8 mouse cellular contexts compared by ENCODE assay signal in the genomic region with DNA sequence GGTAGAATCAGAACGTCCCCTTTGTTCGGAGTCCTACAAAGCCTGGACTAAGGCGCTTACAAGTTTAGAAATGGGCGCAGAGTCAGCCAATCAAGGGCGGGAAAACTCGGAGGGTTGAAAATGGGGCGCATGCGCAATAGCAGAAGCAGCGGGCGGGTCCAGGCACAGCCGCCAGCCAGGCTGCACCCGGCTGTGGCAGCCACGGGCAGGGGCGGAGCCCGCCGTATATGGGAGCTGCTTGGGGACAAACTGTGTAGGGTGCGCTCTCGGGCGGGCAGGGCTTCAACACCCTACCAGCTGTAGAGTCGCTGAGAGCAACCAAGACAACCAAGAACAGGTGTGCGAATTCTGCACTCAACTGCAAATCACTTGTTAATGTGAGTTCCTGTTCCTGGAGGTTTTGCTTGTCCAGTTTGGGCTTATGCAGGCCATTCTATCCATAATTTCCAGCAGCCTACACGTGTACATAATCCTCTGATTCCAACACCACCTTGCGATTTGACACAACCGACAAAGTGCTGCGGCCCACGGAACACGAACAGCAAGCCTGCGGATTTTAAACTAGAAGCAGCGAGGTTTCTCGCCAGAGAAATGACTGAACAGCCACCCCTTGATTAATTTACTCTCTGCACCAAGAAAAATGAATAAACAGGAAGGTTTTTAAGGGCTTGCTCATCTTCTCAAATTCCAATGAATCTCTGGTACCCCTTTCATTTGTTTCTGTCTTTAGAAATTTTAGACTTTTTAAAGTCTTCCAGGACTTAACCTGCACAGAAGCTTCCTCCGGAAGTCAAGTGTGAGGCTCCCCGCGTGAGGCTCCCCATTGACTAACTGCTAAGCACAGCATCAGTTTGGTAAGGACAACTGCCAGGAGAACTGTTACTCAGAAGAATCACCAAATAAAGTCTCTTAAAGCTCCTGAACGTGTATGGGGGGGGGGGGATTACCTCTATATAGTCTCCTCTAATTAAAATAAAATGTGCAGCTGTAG. TPM values are rescaled to one million over a fixed set of nuclear protein-coding genes. Genes with fewer than 3 reads are reported as not detected.
A peak's percentile ranks its signal among the peaks of the same experiment; 100 is the strongest.
DNase-seq lines count a peak whose midpoint lies in the region; ATAC-seq and TF ChIP-seq lines count a peak whose summit lies in the region.

No protein-coding gene starts in this region.

- TF ChIP-seq POLR2A in brain, embryonic 14.5 days (IDR thresholded peaks at IDR 0.05; ENCODE audit: borderline replicate concordance, extremely low read depth, insufficient read depth, insufficient read length, poor library complexity, severe bottlenecking): peak; percentile 62; the same call in 1 of the 2 replicates
- no peak for TF ChIP-seq POLR2A in liver, adult 2 months (IDR thresholded peaks at IDR 0.05; ENCODE audit: extremely low read depth, insufficient read depth, low read length)
- peak; percentile 42 for TF ChIP-seq POLR2A in myocyte (IDR thresholded peaks at IDR 0.05; ENCODE audit: insufficient read length, low read depth)

- peak overlapping the region; percentile 80 for H3K4me2 ChIP-seq in heart, embryonic 11.5 days
- peak overlapping the region; percentile 73 for H3K4me2 ChIP-seq in kidney, embryonic 16.5 days (replicated peaks; ENCODE audit: low read depth, low read length)
- peak overlapping the region; percentile 91 for H3K4me2 ChIP-seq in myocyte (ENCODE audit: low read depth)

- no peaks in the 10 kb centered on the region; the same call in 1 of the 2 replicates for H3K79me2 ChIP-seq in liver, adult 2 months (ENCODE audit: control insufficient read depth, insufficient read depth, low read length)
- H3K79me2 ChIP-seq in myocyte (ENCODE audit: control insufficient read depth, insufficient read depth): no peaks in the 10 kb centered on the region

- ATAC-seq in heart, embryonic 11.5 days (replicated peaks; ENCODE audit: insufficient number of reproducible peaks, low FRiP score, low TSS enrichment): peak; percentile 93
- peak; percentile 96 for ATAC-seq in kidney, embryonic 16.5 days (ENCODE audit: low FRiP score, low TSS enrichment)

- peaks cover 37% of the 10 kb centered on the region for H3K4me1 ChIP-seq in erythroblast, embryonic 14.5 days (ENCODE audit: control insufficient read depth)
- H3K4me1 ChIP-seq in heart, embryonic 11.5 days (ENCODE audit: control insufficient read depth, insufficient read depth, low read length): no peaks in the 10 kb centered on the region; the same call in 1 of the 2 replicates
- H3K4me1 ChIP-seq in kidney, embryonic 16.5 days (ENCODE audit: insufficient read depth, low read length): peaks cover 16% of the 10 kb centered on the region
- peaks cover 5% of the 10 kb centered on the region for H3K4me1 ChIP-seq in liver, adult 2 months (ENCODE audit: control insufficient read depth, insufficient read depth, low read length)

- H3K27ac ChIP-seq in heart, embryonic 11.5 days (ENCODE audit: low read depth, low read length): peak overlapping the region; percentile 59; the same call in 1 of the 2 replicates
- H3K27ac ChIP-seq in kidney, embryonic 16.5 days (ENCODE audit: low read length): peak overlapping the region; percentile 65; the same call in 1 of the 2 replicates
- H3K27ac ChIP-seq in liver, adult 2 months (replicated peaks; ENCODE audit: insufficient read depth, low read depth, low read length): peak overlapping the region; percentile 45

- DNase-seq in B cell, adult 2 months: peak; percentile 93 to 94
- peak; percentile 97 for DNase-seq in brain, embryonic 14.5 days (ENCODE audit: low read depth)
- peak; percentile 86 for DNase-seq in liver, adult 2 months (ENCODE audit: extremely low read depth, low read depth, low spot score)
- peak; percentile 97 for DNase-seq in splenic B cell, adult 2 months (ENCODE audit: low read depth, low spot score)

- H3K9ac ChIP-seq in heart, embryonic 11.5 days (ENCODE audit: low read depth, low read length): peak overlapping the region; percentile 65
- H3K9ac ChIP-seq in kidney, embryonic 16.5 days (replicated peaks; ENCODE audit: low read length): peak overlapping the region; percentile 60
- H3K9ac ChIP-seq in liver, adult 2 months (ENCODE audit: low read depth, low read length): peak overlapping the region; percentile 54

- H3K4me3 ChIP-seq in erythroblast, embryonic 14.5 days (replicated peaks): peak overlapping the region; percentile 62
- peak overlapping the region; percentile 43 for H3K4me3 ChIP-seq in heart, embryonic 11.5 days (ENCODE audit: low read depth, low read length)
- H3K4me3 ChIP-seq in kidney, embryonic 16.5 days (ENCODE audit: low read length): peak overlapping the region; percentile 56
- H3K4me3 ChIP-seq in liver, adult 2 months (ENCODE audit: insufficient read depth, low read depth, low read length): peak overlapping the region; percentile 40
- peak overlapping the region; percentile 46 for H3K4me3 ChIP-seq in myocyte

- no peaks in the 10 kb centered on the region for H3K9me3 ChIP-seq in erythroblast, embryonic 14.5 days (ENCODE audit: control insufficient read depth, low read length)
- H3K9me3 ChIP-seq in heart, embryonic 11.5 days (replicated peaks; ENCODE audit: control insufficient read depth, low read length): no peaks in the 10 kb centered on the region
- no peaks in the 10 kb centered on the region for H3K9me3 ChIP-seq in kidney, embryonic 16.5 days (ENCODE audit: low read length)

- no peaks in the 10 kb centered on the region for H3K27me3 ChIP-seq in erythroblast, embryonic 14.5 days (ENCODE audit: control insufficient read depth)
- H3K27me3 ChIP-seq in heart, embryonic 11.5 days (ENCODE audit: control insufficient read depth, insufficient read depth, low read length): no peaks in the 10 kb centered on the region
- no peaks in the 10 kb centered on the region for H3K27me3 ChIP-seq in kidney, embryonic 16.5 days (ENCODE audit: insufficient read depth, low read length)
- no peaks in the 10 kb centered on the region for H3K27me3 ChIP-seq in liver, adult 2 months (ENCODE audit: control insufficient read depth, insufficient read depth, low read length)
- no peaks in the 10 kb centered on the region for H3K27me3 ChIP-seq in myocyte (ENCODE audit: control insufficient read depth, insufficient read depth, insufficient read length)
- H3K27me3 ChIP-seq in splenic B cell, adult 2 months (ENCODE audit: control insufficient read depth, insufficient read depth, low read length, poor library complexity, severe bottlenecking): no peaks in the 10 kb centered on the region

- 4% methylated on average over 34 of the region's 34 CpGs for WGBS in heart, embryonic 11.5 days (ENCODE audit: insufficient replicate concordance)
- 7% methylated on average over 34 of the region's 34 CpGs for WGBS in kidney, embryonic 16.5 days
- 6% methylated on average over 34 of the region's 34 CpGs for WGBS in liver, adult 2 months

- TF ChIP-seq CTCF in brain, embryonic 14.5 days (IDR thresholded peaks at IDR 0.05; ENCODE audit: borderline replicate concordance, extremely low read depth, insufficient read depth, insufficient read length): no peak
- no peak for TF ChIP-seq CTCF in liver, adult 2 months (IDR thresholded peaks at IDR 0.05; ENCODE audit: low read depth, low read length)

- no peaks in the 10 kb centered on the region for H3K36me3 ChIP-seq in erythroblast, embryonic 14.5 days (ENCODE audit: control insufficient read depth)
- no peaks in the 10 kb centered on the region for H3K36me3 ChIP-seq in heart, embryonic 11.5 days (ENCODE audit: control insufficient read depth, insufficient read depth, low read length)
- H3K36me3 ChIP-seq in kidney, embryonic 16.5 days (ENCODE audit: insufficient read depth, low read length): no peaks in the 10 kb centered on the region
- H3K36me3 ChIP-seq in liver, adult 2 months (ENCODE audit: control insufficient read depth, insufficient read depth, low read length): no peaks in the 10 kb centered on the region
- no peaks in the 10 kb centered on the region for H3K36me3 ChIP-seq in myocyte (ENCODE audit: control insufficient read depth, insufficient read depth)
- no peaks in the 10 kb centered on the region for H3K36me3 ChIP-seq in splenic B cell, adult 2 months (ENCODE audit: control insufficient read depth, insufficient read depth, low read length, poor library complexity, severe bottlenecking)

- H3ac ChIP-seq in myocyte (ENCODE audit: control insufficient read depth, insufficient read length): no peak overlapping the region

TF ChIP-seq in myocyte, 11 proteins besides CTCF, POLR2A, EP300 and RAD21:
- TF ChIP-seq TCF3 (IDR thresholded peaks at IDR 0.05; ENCODE audit: insufficient read length, low read depth) (peak; percentile 35), MYOG (IDR thresholded peaks at IDR 0.05; ENCODE audit: control insufficient read depth in 1 of 3, insufficient read depth in 1 of 3, insufficient read length in 2 of 3, low read depth in 2 of 3) (peak; percentile 23 to 76 (median 59)), CEBPB (IDR thresholded peaks at IDR 0.05; ENCODE audit: insufficient read depth, poor library complexity, severe bottlenecking) (no peak), TCF12 (IDR thresholded peaks at IDR 0.05; ENCODE audit: insufficient read depth, poor library complexity, severe bottlenecking) (peak; percentile 46), MYOD1 (IDR thresholded peaks at IDR 0.05; ENCODE audit: control insufficient read depth in 1 of 3, insufficient read length in 2 of 3, low read depth in 2 of 3) (peak; percentile 40 to 95 (median 92)), POLR2AphosphoS2 (IDR thresholded peaks at IDR 0.05; ENCODE audit: insufficient read length, low read depth) (no peak), E2F4 (IDR thresholded peaks at IDR 0.05; ENCODE audit: insufficient read depth) (peak; percentile 86), SRF (IDR thresholded peaks at IDR 0.05; ENCODE audit: control insufficient read depth, insufficient read length, low read depth) (peak; percentile 82), REST (IDR thresholded peaks at IDR 0.05; ENCODE audit: insufficient read depth, insufficient read length) (no peak), USF1 (IDR thresholded peaks at IDR 0.05; ENCODE audit: low read depth) (no peak)

RNA-seq across cellular contexts. Expression of a gene that starts 1.9 kb away (rescaled TPM):
- polyA plus RNA-seq in brain, embryonic 14.5 days (2012; rRNA removed): 4.2 and 6.8 TPM in 2 replicates
- polyA plus RNA-seq in erythroblast, embryonic 14.5 days (2012): 0.02 and 0.07 TPM in 2 replicates
- 7.6 and 11.3 TPM in 2 replicates for polyA plus RNA-seq in heart, embryonic 11.5 days (2014; fragmentation: Nextera tagmentation; extraction: Ambion mirVana)
- 18.2 and 20.4 TPM in 2 replicates for polyA plus RNA-seq in kidney, embryonic 16.5 days (2015; fragmentation: Nextera tagmentation; extraction: Ambion mirVana)
- 18.4 and 19.3 TPM in 2 replicates for total RNA-seq in liver, adult 2 months (2014; rRNA removed)
- 5.3 and 5.8 TPM in 2 replicates for polyA plus RNA-seq in liver, adult 2 months (2012; rRNA removed)
- polyA plus RNA-seq in myocyte (2012; fragmentation: generic; extraction: Trizol): 3.3 TPM

Comparison
In these comparisons a context has a peak if more than half of its experiments do, and no peak if none do; other contexts are left out.
1. Peak in every context shown above with its lines: DNase-seq, ATAC-seq, H3K4me3 ChIP-seq and H3K27ac ChIP-seq.